Mouse (Mus musculus) myocyte (in vitro differentiated cells): Measurements from ENCODE around the gene Clstn3. TPM values are rescaled to one million over a fixed set of nuclear protein-coding genes. Genes with fewer than 3 reads are reported as not detected.
"Not testable (repeated sequence)": the region's sequence is repeated elsewhere in the genome, so short reads cannot be mapped to it uniquely, and the experiment has no call there.

Source experiments
- H3K27me3 ChIP-seq: one replicate; pipeline ENCODE4 v1.6.1; 2011; ENCODE audit not compliant: control insufficient read depth, insufficient read depth, insufficient read length
- H3K36me3 ChIP-seq: one replicate; pipeline ENCODE4 v1.6.1; 2011; ENCODE audit not compliant: control insufficient read depth, insufficient read depth
- H3K4me2 ChIP-seq: one replicate; pipeline ENCODE4 v1.6.1; 2011; ENCODE audit warnings: low read depth, control low read depth
- H3K4me3 ChIP-seq: one replicate; pipeline ENCODE4 v1.5.1; 2011; ENCODE audit warnings: mild to moderate bottlenecking, control low read depth, moderate library complexity
- H3K79me2 ChIP-seq: one replicate; pipeline ENCODE4 v1.6.1; 2011; ENCODE audit not compliant: control insufficient read depth, insufficient read depth
- H3ac ChIP-seq: one replicate; pipeline ENCODE4 v1.6.1; 2011; ENCODE audit not compliant: control insufficient read depth, insufficient read length
- CEBPB ChIP-seq: IDR thresholded peaks from 2 replicates; pipeline ENCODE4 v1.6.1; 2011; ENCODE audit warnings: mild to moderate bottlenecking, moderate library complexity; ENCODE audit not compliant: poor library complexity, insufficient read depth, severe bottlenecking
- E2F4 ChIP-seq: IDR thresholded peaks from one replicate; pipeline ENCODE4 v1.6.1; 2011; ENCODE audit warnings: mild to moderate bottlenecking, control low read depth, moderate library complexity; ENCODE audit not compliant: insufficient read depth
- MAX ChIP-seq: IDR thresholded peaks from one replicate; pipeline ENCODE4 v1.6.1; 2011; ENCODE audit warnings: low read depth, mild to moderate bottlenecking, control low read depth
- MYOD1 ChIP-seq, 3 experiments: IDR thresholded peaks; one replicate each; pipeline ENCODE4 v1.6.1; 2011; ENCODE audit warnings: control low read depth in 2 of 3, low read depth in 2 of 3, mild to moderate bottlenecking in 2 of 3, moderate library complexity in 1 of 3; ENCODE audit not compliant: insufficient read length in 2 of 3, control insufficient read depth in 1 of 3
- MYOG ChIP-seq, 3 experiments: IDR thresholded peaks; one replicate each; pipeline ENCODE4 v1.6.1; 2011; ENCODE audit warnings: control low read depth in 2 of 3, low read depth in 2 of 3, mild to moderate bottlenecking in 2 of 3; ENCODE audit not compliant: insufficient read length in 2 of 3, control insufficient read depth in 1 of 3, insufficient read depth in 1 of 3
- POLR2A ChIP-seq: IDR thresholded peaks from one replicate; pipeline ENCODE4 v1.6.1; 2011; ENCODE audit warnings: low read depth, mild to moderate bottlenecking, control low read depth, moderate library complexity; ENCODE audit not compliant: insufficient read length
- POLR2AphosphoS2 ChIP-seq: IDR thresholded peaks from one replicate; pipeline ENCODE4 v1.6.1; 2011; ENCODE audit warnings: low read depth, control low read depth; ENCODE audit not compliant: insufficient read length
- REST ChIP-seq: IDR thresholded peaks from one replicate; pipeline ENCODE4 v1.6.1; 2011; ENCODE audit warnings: mild to moderate bottlenecking, control low read depth, moderate library complexity; ENCODE audit not compliant: insufficient read depth, insufficient read length
- SRF ChIP-seq: IDR thresholded peaks from one replicate; pipeline ENCODE4 v1.6.1; 2011; ENCODE audit warnings: low read depth; ENCODE audit not compliant: control insufficient read depth, insufficient read length
- TCF12 ChIP-seq: IDR thresholded peaks from one replicate; pipeline ENCODE4 v1.6.1; 2011; ENCODE audit warnings: mild to moderate bottlenecking, control low read depth; ENCODE audit not compliant: poor library complexity, insufficient read depth, severe bottlenecking
- TCF3 ChIP-seq: IDR thresholded peaks from one replicate; pipeline ENCODE4 v1.6.1; 2011; ENCODE audit warnings: low read depth, control low read depth; ENCODE audit not compliant: insufficient read length
- USF1 ChIP-seq: IDR thresholded peaks from one replicate; pipeline ENCODE4 v1.6.1; 2011; ENCODE audit warnings: low read depth, mild to moderate bottlenecking, control low read depth, moderate library complexity
- polyA plus RNA-seq: library from polyadenylated mRNA; unstranded; fragments of >200 nt; fragmentation: generic; extraction: Trizol; gene quantifications from one replicate; pipeline ENCODE4 v1.2.1, GENCODE M21; 2012; ENCODE audit warnings: missing spikeins

Clstn3 gene
- polyA plus RNA-seq, 1 experiment: 2.2 TPM

- Histone ChIP-seq H3ac (no peak overlapping the region), H3K36me3 (no peaks in the 10 kb centered on the region), H3K4me3 (no peak overlapping the region), H3K4me2 (no peak overlapping the region), H3K79me2 (no peaks in the 10 kb centered on the region), H3K27me3 (no peaks in the 10 kb centered on the region)
- no peak for TF ChIP-seq MYOD1 (IDR thresholded peaks at IDR 0.05; ENCODE audit: control insufficient read depth in 1 of 3, insufficient read length in 2 of 3, low read depth in 2 of 3)
- TF ChIP-seq REST: no peak
- TF ChIP-seq POLR2AphosphoS2: no peak
- TF ChIP-seq CEBPB: no peak
- TF ChIP-seq SRF: no peak
- no peak for TF ChIP-seq TCF12
- TF ChIP-seq USF1: no peak
- no peak for TF ChIP-seq MAX
- no peak for TF ChIP-seq POLR2A
- no peak for TF ChIP-seq TCF3
- TF ChIP-seq MYOG (IDR thresholded peaks at IDR 0.05; ENCODE audit: control insufficient read depth in 1 of 3, insufficient read depth in 1 of 3, insufficient read length in 2 of 3, low read depth in 2 of 3): no peak
- TF ChIP-seq E2F4: no peak
Measured at GRCm38 (mm10) chr6:124426604-124427003, 38.0 kb downstream of the Clstn3 start.

GRCm38 (mm10) chr6:124425523-124425922 lies 39.1 kb downstream of the Clstn3 start:
- Histone ChIP-seq H3K27me3 (no peaks in the 10 kb centered on the region), H3K36me3 (no peaks in the 10 kb centered on the region), H3K4me2 (no peak overlapping the region), H3K4me3 (no peak overlapping the region), H3K79me2 (no peaks in the 10 kb centered on the region), H3ac (no peak overlapping the region)
- TF ChIP-seq MYOD1 (IDR thresholded peaks at IDR 0.05; ENCODE audit: control insufficient read depth in 1 of 3, insufficient read length in 2 of 3, low read depth in 2 of 3) (no peak), SRF (no peak), MAX (no peak), E2F4 (no peak), TCF3 (no peak)

- H3K27me3 ChIP-seq, H3K79me2 ChIP-seq, H3K36me3 ChIP-seq, H3ac ChIP-seq, H3K4me2 ChIP-seq, H3K4me3 ChIP-seq: not testable (repeated sequence)
Measured at GRCm38 (mm10) chr6:124425042-124425441, 39.6 kb downstream of the Clstn3 start.

GRCm38 (mm10) chr6:124424068-124424498 lies 40.5 kb downstream of the Clstn3 start:
- H3K4me3 ChIP-seq: no peak overlapping the region
- H3ac ChIP-seq: no peak overlapping the region
- no peak overlapping the region for H3K4me2 ChIP-seq
- no peaks in the 10 kb centered on the region for H3K36me3 ChIP-seq
- no peaks in the 10 kb centered on the region for H3K79me2 ChIP-seq
- TF ChIP-seq POLR2AphosphoS2 (no peak), REST (no peak), USF1 (no peak), E2F4 (no peak), SRF (no peak), MYOD1 (IDR thresholded peaks at IDR 0.05; ENCODE audit: control insufficient read depth in 1 of 3, insufficient read length in 2 of 3, low read depth in 2 of 3) (no peak), MAX (no peak), CEBPB (no peak), TCF3 (no peak), MYOG (IDR thresholded peaks at IDR 0.05; ENCODE audit: control insufficient read depth in 1 of 3, insufficient read depth in 1 of 3, insufficient read length in 2 of 3, low read depth in 2 of 3) (no peak)
- H3K27me3 ChIP-seq: no peaks in the 10 kb centered on the region

- peaks cover 8% of the 10 kb centered on the region for H3K79me2 ChIP-seq
- H3K27me3 ChIP-seq: no peaks in the 10 kb centered on the region
- H3ac ChIP-seq: no peak overlapping the region
- no peak overlapping the region for H3K4me2 ChIP-seq
- no peaks in the 10 kb centered on the region for H3K36me3 ChIP-seq
- H3K4me3 ChIP-seq: no peak overlapping the region
- TF ChIP-seq MYOD1 (IDR thresholded peaks at IDR 0.05; ENCODE audit: control insufficient read depth in 1 of 3, insufficient read length in 2 of 3, low read depth in 2 of 3): no peak
- no peak for TF ChIP-seq TCF12
- no peak for TF ChIP-seq CEBPB
- TF ChIP-seq REST: no peak
- TF ChIP-seq MYOG (IDR thresholded peaks at IDR 0.05; ENCODE audit: control insufficient read depth in 1 of 3, insufficient read depth in 1 of 3, insufficient read length in 2 of 3, low read depth in 2 of 3): no peak
- TF ChIP-seq POLR2AphosphoS2: no peak
- TF ChIP-seq MAX: no peak
- no peak for TF ChIP-seq E2F4
- no peak for TF ChIP-seq SRF
- no peak for TF ChIP-seq USF1
- TF ChIP-seq TCF3: no peak
- TF ChIP-seq POLR2A: no peak
Measured at GRCm38 (mm10) chr6:124418686-124419085, 45.9 kb downstream of the Clstn3 start.
